Mouse (Mus musculus): Measurements from ENCODE around the gene Pomc.
"Not testable (repeated sequence)": the region's sequence is repeated elsewhere in the genome, so short reads cannot be mapped to it uniquely, and the experiment has no call there.

The Pomc gene

GRCm38 (mm10) chr12:3968380-3968779 is 13.6 kb downstream of the Pomc start:
- no peak for DNase-seq (ENCODE audit: low spot score in 2 of 2)

- DNase-seq (ENCODE audit: low spot score in 2 of 2): not testable (repeated sequence)
These were observed 18.4 kb downstream of the Pomc start for GRCm38 (mm10) chr12:3973169-3973568.

- no peak for DNase-seq (ENCODE audit: low spot score in 2 of 2)
These were observed 26.2 kb downstream of the Pomc start for GRCm38 (mm10) chr12:3980991-3981349.

GRCm38 (mm10) chr12:3981350-3982131 is 26.8 kb downstream of the Pomc start:
- peak; percentile 78 to 90 for DNase-seq (ENCODE audit: low spot score in 2 of 2)

GRCm38 (mm10) chr12:3982257-3982656 is 27.5 kb downstream of the Pomc start:
- no peak for DNase-seq (ENCODE audit: low spot score in 2 of 2)

GRCm38 (mm10) chr12:3983736-3984135 is 29.0 kb downstream of the Pomc start:
- peak in 1 of 2 experiments; percentile 77 for DNase-seq (ENCODE audit: low spot score in 2 of 2)

GRCm38 (mm10) chr12:3984446-3984845 is 29.7 kb downstream of the Pomc start:
- DNase-seq (ENCODE audit: low spot score in 2 of 2): no peak

GRCm38 (mm10) chr12:3989943-3990342 is 35.2 kb downstream of the Pomc start:
- no peak for DNase-seq (ENCODE audit: low spot score in 2 of 2)

- DNase-seq (ENCODE audit: low spot score in 2 of 2): no peak
These were observed 36.3 kb downstream of the Pomc start for GRCm38 (mm10) chr12:3991047-3991446.

- DNase-seq (ENCODE audit: low spot score in 2 of 2): no peak
These were observed 42.0 kb downstream of the Pomc start for GRCm38 (mm10) chr12:3996749-3997148.

- peak in 1 of 2 experiments; percentile 32 for DNase-seq (ENCODE audit: low spot score in 2 of 2)
These were observed 45.7 kb downstream of the Pomc start for GRCm38 (mm10) chr12:4000406-4000805.

GRCm38 (mm10) chr12:4004648-4005047 is 49.9 kb downstream of the Pomc start:
- no peak for DNase-seq (ENCODE audit: low spot score in 2 of 2)

GRCm38 (mm10) chr12:4006079-4006478 is 51.3 kb downstream of the Pomc start:
- DNase-seq (ENCODE audit: low spot score in 2 of 2): no peak

GRCm38 (mm10) chr12:4007181-4007580 is 52.4 kb downstream of the Pomc start:
- DNase-seq (ENCODE audit: low spot score in 2 of 2): no peak

GRCm38 (mm10) chr12:4007766-4008165 is 53.0 kb downstream of the Pomc start:
- DNase-seq (ENCODE audit: low spot score in 2 of 2): no peak

GRCm38 (mm10) chr12:4008731-4009130 is 54.0 kb downstream of the Pomc start:
- DNase-seq (ENCODE audit: low spot score in 2 of 2): peak in 1 of 2 experiments; percentile 52
